Mouse (Mus musculus) left cerebral cortex, adult 8-10 months (tissue): ENCODE results near the gene CN725425. TPM values are rescaled to one million over a fixed set of nuclear protein-coding genes. Genes with fewer than 3 reads are reported as not detected.

Source experiments
- total RNA-seq, 4 experiments: library from RNA; stranded (reverse); gene quantifications; 2 replicates each; pipeline ENCODE4 v1.2.4; 2022

Gene CN725425
- total RNA-seq, 4 experiments from 2014 or later = not detected

Other genes with a start within 250 kb of the CN725425 start
- gene Kif21a, start 149.5 kb upstream of the CN725425 start, total RNA-seq = 100 to 1,000 TPM; 130 to 143 (median 135) TPM
- gene Abcd2, start 7.7 kb upstream of the CN725425 start, total RNA-seq = 10 to 100 TPM; 29.0 to 33.4 (median 29.6) TPM